Mouse (Mus musculus) stomach, embryonic 14.5 days (tissue): ENCODE data around the gene C2. TPM values are rescaled to one million over a fixed set of nuclear protein-coding genes. Genes with fewer than 3 reads are reported as not detected.

Source experiments
- ATAC-seq: fragments of 200-750 bp; cut with Nextera tagmentation; 2 replicates; pipeline ENCODE4 v1.8.0; 2017; ENCODE audit warnings: low read depth, moderate TSS enrichment; ENCODE audit not compliant: insufficient number of reproducible peaks, insufficient read depth, low FRiP score
- H3K27ac ChIP-seq: fragments of 300-500 bp; sonication (generic); 2 replicates; pipeline ENCODE4 v1.5.1; 2014; ENCODE audit warnings: mild to moderate bottlenecking, low read length, moderate library complexity, mixed read lengths
- H3K27me3 ChIP-seq: fragments of 300-500 bp; sonication (generic); 2 replicates; pipeline ENCODE4 v1.6.1; 2014; ENCODE audit warnings: low read length, control low read depth, mixed read lengths; ENCODE audit not compliant: control insufficient read depth, insufficient read depth
- H3K36me3 ChIP-seq: fragments of 300-500 bp; sonication (generic); 2 replicates; pipeline ENCODE4 v1.6.1; 2014; ENCODE audit warnings: mild to moderate bottlenecking, control low read depth, low read length, moderate library complexity, mixed read lengths; ENCODE audit not compliant: control insufficient read depth, insufficient read depth
- H3K4me1 ChIP-seq: fragments of 300-500 bp; sonication (generic); 2 replicates; pipeline ENCODE4 v1.6.1; 2014; ENCODE audit warnings: low read length, control low read depth, mixed read lengths; ENCODE audit not compliant: control insufficient read depth, insufficient read depth
- H3K4me2 ChIP-seq: fragments of 300-500 bp; sonication (generic); replicated peaks from 2 replicates; pipeline ENCODE4 v1.6.1; 2014; ENCODE audit warnings: low read depth, low read length, control low read depth
- H3K4me3 ChIP-seq: fragments of 300-500 bp; sonication (generic); 2 replicates; pipeline ENCODE4 v1.5.1; 2014; ENCODE audit warnings: low read depth, low read length, control low read depth
- H3K9ac ChIP-seq: fragments of 300-500 bp; sonication (generic); replicated peaks from 2 replicates; pipeline ENCODE4 v1.6.1; 2014; ENCODE audit warnings: low read depth, mild to moderate bottlenecking, control low read depth, low read length, moderate library complexity, mixed read lengths
- H3K9me3 ChIP-seq: fragments of 300-500 bp; sonication (generic); 2 replicates; pipeline ENCODE4 v1.6.1; 2016; ENCODE audit warnings: low read depth, low read length, control low read depth; ENCODE audit not compliant: control insufficient read depth
- WGBS: fragments of 180-500 bp; shearing (Covaris S2); extraction: QIAGEN DNeasy Blood & Tissue Kit; methylation state at CpG from one replicate; pipeline ENCODE4 v1.1.7; 2014; 5-methylcytosine and 5-hydroxymethylcytosine counted together
- polyA plus RNA-seq: library from polyadenylated mRNA; unstranded; fragments of >200 nt; fragmentation: Nextera tagmentation; extraction: Ambion mirVana; gene quantifications from 2 replicates; pipeline ENCODE4 v1.2.1, GENCODE M21; 2014

C2 gene
- polyA plus RNA-seq, 1 experiment from 2014 or later, result 2.8 TPM

DNA sequence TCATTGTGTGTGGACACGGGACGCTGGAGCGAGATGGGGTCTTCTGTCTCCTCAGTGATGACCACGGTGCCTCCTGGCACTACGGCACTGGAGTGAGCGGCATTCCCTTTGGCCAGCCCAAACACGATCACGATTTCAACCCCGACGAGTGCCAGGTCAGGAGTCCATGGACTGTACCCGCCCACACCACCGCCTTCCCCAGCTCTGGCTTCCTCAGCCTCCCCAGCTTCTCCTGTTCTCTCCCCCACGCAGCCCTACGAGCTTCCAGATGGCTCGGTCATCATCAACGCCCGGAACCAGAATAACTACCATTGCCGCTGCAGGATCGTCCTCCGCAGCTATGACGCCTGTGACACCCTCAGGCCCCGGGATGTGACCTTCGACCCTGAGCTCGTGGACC lies 36.0 kb upstream of the C2 start:
- WGBS, result 69% methylated on average over 24 of the region's 24 CpGs
- Histone ChIP-seq H3K9ac (no peak overlapping the region), H3K4me1 (no peaks in the 10 kb centered on the region), H3K4me2 (no peak overlapping the region), H3K36me3 (no peaks in the 10 kb centered on the region), H3K27ac (no peak overlapping the region), H3K9me3 (no peaks in the 10 kb centered on the region), H3K27me3 (no peaks in the 10 kb centered on the region), H3K4me3 (no peak overlapping the region)
- ATAC-seq, result no peak

DNA sequence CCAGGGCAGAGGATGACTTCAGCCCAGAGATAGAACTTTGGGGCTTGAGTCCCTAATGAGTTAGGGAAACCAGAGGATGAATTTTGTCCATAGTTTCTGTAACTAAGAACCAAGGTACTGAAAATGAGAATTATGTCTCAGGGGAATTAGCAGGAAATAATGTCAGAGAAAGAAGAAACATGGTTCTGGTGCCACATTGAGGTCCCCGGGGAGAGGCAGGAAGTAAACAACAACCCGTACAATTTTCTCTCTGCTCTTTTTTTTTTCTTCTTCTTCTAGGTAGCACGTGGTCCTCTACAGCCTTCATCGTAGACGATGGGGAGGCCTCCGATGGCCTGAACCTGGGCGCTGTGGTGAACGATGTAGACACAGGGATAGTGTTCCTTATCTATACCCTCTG lies 34.2 kb upstream of the C2 start:
- H3K36me3 ChIP-seq, result no peaks in the 10 kb centered on the region
- peak overlapping the region; percentile 71 for H3K4me3 ChIP-seq
- H3K27ac ChIP-seq, result no peak overlapping the region
- peak overlapping the region; percentile 98 for H3K4me2 ChIP-seq
- H3K9me3 ChIP-seq, result no peaks in the 10 kb centered on the region
- WGBS, result 74% methylated on average over 8 of the region's 8 CpGs
- H3K4me1 ChIP-seq, result no peaks in the 10 kb centered on the region
- peak overlapping the region; percentile 54; the same call in 1 of the 2 replicates for H3K9ac ChIP-seq
- no peaks in the 10 kb centered on the region for H3K27me3 ChIP-seq
- no peak for ATAC-seq

DNA sequence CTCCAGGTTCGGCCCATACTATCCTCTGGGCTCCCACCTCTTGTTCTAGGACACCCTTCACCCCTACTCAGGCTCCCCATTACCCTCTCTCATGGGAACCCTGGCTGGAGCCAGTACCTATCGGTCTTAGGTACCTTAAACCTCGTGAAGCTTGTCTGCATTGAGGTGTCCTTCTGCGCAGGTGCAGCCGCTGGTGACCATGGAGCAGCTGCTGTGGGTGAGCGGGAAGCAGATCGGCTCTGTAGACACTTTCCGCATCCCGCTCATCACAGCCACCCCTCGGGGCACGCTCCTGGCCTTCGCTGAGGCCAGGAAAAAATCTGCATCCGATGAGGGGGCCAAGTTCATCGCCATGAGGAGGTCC lies 33.7 kb upstream of the C2 start:
- ATAC-seq, result 0 out of 2 replicates have a peak, but pooled peaks have one; percentile 2

DNA sequence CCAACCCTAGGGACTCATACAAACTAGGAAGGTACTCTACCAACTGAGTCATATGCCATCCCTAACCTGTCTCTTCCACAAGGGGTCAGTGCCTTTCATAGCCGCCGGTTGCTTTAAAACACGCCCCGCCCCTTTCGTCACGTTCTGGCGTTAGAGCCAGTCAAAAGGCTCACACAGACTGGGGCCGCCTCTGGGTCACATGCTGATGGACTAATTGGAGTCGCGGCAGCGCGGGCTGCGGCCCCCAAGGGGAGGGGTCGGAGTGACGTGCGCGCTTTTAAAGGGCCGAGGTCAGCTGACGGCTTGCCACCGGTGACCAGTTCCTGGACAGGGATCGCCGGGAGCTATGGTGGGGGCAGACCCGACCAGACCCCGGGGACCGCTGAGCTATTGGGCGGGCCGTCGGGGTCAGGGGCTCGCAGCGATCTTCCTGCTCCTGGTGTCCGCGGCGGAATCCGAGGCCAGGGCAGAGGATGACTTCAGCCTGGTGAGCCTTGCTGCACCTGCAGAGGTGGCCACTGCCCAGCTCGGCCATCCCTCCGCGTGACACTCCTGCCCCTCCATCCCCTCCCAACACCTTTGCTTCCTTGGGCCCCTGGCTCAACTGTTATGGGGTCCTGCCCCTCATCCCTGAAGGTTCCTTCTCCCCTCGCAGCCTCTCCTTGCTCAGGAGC lies 33.1 kb upstream of the C2 start, which contains the start of gene Neu1:
Gene Neu1, plus strand, starts transcription at position 193 of the 674 bp plus-strand sequence.
- Histone ChIP-seq H3K36me3 (no peaks in the 10 kb centered on the region), H3K4me1 (no peaks in the 10 kb centered on the region), H3K4me3 (peak within 1 kb of the TSS; percentile 71), H3K4me2 (peak within 1 kb of the TSS; percentile 98), H3K27ac (no peak within 1 kb of the TSS), H3K9ac (peak within 1 kb of the TSS; percentile 54), H3K27me3 (no peaks in the 10 kb centered on the region), H3K9me3 (no peaks in the 10 kb centered on the region)
- WGBS, result under 1% methylated on average over 38 of the region's 38 CpGs
- peak; percentile 96 for ATAC-seq

More for the DNA sequence above, 33.7 kb upstream of the C2 start:
- Histone ChIP-seq H3K4me1 (no peaks in the 10 kb centered on the region), H3K4me2 (peak overlapping the region; percentile 98), H3K27ac (no peak overlapping the region), H3K9ac (peak overlapping the region; percentile 54), H3K27me3 (no peaks in the 10 kb centered on the region), H3K9me3 (no peaks in the 10 kb centered on the region), H3K36me3 (no peaks in the 10 kb centered on the region), H3K4me3 (peak overlapping the region; percentile 71)
- 11% methylated on average over 14 of the region's 14 CpGs for WGBS

DNA sequence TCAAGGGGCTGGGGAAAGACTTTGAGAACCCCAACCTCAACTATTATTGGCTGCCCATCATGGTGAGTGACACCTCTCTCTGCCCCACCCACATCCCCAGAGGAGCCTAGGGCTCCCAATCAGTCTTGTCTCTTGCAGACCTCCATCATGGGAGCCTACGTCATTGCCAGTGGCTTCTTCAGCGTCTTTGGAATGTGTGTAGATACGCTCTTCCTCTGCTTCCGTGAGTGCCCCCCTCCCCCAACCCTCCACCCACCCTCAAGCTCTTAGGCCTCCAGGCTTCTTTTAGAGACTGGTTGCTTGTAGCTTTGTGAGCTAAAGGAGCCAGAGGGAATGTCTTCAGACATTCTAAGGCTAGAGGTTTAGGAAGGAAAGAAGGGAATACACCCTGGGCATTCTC lies 30.8 kb upstream of the C2 start:
- no peak overlapping the region for H3K9ac ChIP-seq
- WGBS, result 51% methylated on average over 4 of the region's 4 CpGs
- no peaks in the 10 kb centered on the region for H3K27me3 ChIP-seq
- no peak overlapping the region for H3K4me2 ChIP-seq
- no peaks in the 10 kb centered on the region for H3K9me3 ChIP-seq
- H3K27ac ChIP-seq, result no peak overlapping the region
- H3K4me3 ChIP-seq, result no peak overlapping the region
- H3K36me3 ChIP-seq, result no peaks in the 10 kb centered on the region
- no peak for ATAC-seq
- H3K4me1 ChIP-seq, result no peaks in the 10 kb centered on the region

DNA sequence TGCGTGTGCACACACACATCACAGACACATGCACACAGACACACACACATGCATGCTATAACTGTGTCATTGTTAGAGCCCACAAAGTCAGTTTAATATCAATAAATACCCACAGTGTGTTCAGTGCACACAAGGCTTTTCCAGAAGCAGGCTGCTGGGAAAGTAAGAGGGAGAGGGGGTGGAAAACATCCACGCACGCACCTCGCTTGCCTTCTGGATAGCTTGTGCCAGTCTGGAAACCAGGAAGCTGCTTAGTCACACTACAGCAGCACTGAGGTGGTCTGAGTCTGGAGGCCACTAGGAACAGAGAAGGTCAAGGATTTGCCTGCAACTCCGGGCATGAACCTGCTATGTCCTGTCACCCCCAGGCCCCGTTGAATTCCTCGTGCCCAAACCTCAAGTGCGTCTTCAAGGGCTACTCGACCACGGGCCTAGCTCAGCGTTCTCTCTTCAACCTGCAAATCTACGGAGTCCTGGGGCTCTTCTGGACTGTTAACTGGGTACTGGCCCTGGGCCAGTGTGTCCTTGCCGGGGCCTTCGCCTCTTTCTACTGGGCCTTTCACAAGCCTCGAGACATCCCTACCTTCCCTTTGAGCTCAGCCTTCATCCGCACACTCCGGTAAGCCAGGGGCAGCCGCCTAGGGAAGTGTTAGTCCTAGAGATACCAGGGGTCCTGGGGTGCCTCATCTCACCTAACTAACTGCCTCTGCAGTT lies 29.4 kb upstream of the C2 start:
- Histone ChIP-seq H3K9me3 (no peaks in the 10 kb centered on the region), H3K4me3 (no peak overlapping the region), H3K36me3 (no peaks in the 10 kb centered on the region), H3K9ac (no peak overlapping the region), H3K4me2 (no peak overlapping the region), H3K27ac (no peak overlapping the region), H3K4me1 (no peaks in the 10 kb centered on the region), H3K27me3 (no peaks in the 10 kb centered on the region)
- WGBS, result 84% methylated on average over 18 of the region's 18 CpGs
- ATAC-seq, result no peak

DNA sequence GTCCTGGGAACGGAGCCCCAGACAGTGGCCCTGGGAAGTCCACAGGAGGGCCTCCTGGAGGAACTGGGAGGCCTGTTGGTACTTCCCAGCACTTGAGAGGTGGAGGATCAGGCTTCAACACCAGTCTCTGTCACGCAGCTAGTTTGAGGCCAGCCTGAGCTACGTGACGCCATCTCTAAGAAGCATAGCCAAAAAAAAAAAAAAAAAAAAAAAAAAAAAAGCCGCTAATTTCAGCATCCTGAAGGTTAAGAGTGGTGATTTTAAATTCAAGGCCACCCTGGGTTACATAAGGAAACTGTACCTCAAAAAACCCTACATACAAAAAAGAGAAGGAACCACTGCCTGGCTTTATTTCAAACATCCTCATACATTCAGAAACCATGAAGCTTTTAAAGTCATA lies 26.2 kb upstream of the C2 start:
- Histone ChIP-seq H3K27me3 (no peaks in the 10 kb centered on the region), H3K4me3 (no peak overlapping the region), H3K36me3 (no peaks in the 10 kb centered on the region), H3K4me1 (no peaks in the 10 kb centered on the region), H3K9ac (no peak overlapping the region), H3K9me3 (no peaks in the 10 kb centered on the region), H3K4me2 (no peak overlapping the region), H3K27ac (no peak overlapping the region)
- ATAC-seq, result no peak
- WGBS, result 63% methylated on average over 5 of the region's 5 CpGs

DNA sequence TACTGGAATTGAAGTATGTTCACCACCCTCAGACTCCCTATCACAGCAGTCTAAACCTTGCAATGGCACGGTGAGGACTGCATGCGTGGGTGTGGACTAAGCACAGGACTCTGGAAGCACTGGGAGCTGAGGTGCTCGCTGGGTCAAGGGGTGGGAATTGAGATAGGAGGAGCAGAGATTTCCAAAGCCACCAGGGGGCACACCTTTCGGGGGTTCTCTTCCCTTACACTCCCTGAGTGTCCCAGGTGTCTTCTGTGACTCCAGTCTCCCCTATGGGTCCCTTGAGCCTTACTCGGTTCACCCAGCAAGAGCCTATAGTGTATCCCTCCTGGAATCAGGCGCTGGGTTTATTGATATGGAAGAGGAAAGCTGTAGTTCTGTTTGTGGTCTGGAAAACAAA lies 24.9 kb upstream of the C2 start:
- Histone ChIP-seq H3K27ac (no peak overlapping the region), H3K9ac (no peak overlapping the region), H3K36me3 (no peaks in the 10 kb centered on the region), H3K4me2 (no peak overlapping the region), H3K4me3 (no peak overlapping the region), H3K27me3 (no peaks in the 10 kb centered on the region), H3K9me3 (no peaks in the 10 kb centered on the region), H3K4me1 (no peaks in the 10 kb centered on the region)
- 0 out of 2 replicates have a peak, but pooled peaks have one; percentile 33 for ATAC-seq
- WGBS, result 50% methylated on average over 6 of the region's 6 CpGs
